Mouse (Mus musculus): Measurements from ENCODE around the gene Hoxc4.

DNA sequence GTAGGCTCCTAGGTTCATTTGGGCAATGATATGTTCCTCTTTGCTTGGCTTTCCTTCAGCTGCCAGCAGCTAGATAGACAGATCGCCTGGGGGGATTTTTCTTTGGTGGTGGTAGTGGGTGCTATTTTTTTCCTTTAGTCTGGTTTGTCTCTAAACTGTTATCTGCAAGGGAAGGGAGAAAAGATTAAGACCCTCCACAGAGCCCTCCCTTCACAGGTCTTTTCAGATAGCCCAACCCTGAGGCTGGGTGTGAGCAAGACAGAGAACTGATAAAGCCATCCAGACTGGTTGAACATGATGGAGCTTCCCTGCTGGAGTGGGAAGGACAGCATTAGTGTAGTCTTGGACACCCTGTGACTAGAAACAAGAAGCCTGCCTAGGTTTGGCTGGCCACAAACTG is 64.9 kb downstream of the Hoxc4 start:
- TF ChIP-seq CTCF (IDR thresholded peaks at IDR 0.05; ENCODE audit: low read depth) (no peak), EP300 (IDR thresholded peaks at IDR 0.05; ENCODE audit: low read depth) (no peak)

Measured in liver, embryonic 14.5 days (tissue).